Mouse (Mus musculus): ENCODE results near the gene Myo1a. TPM values are rescaled to one million over a fixed set of nuclear protein-coding genes. Genes with fewer than 3 reads are reported as not detected.
"Not testable (repeated sequence)": the region's sequence is repeated elsewhere in the genome, so short reads cannot be mapped to it uniquely, and the experiment has no call there.

Gene Myo1a
- polyA plus RNA-seq (2014; fragmentation: Nextera tagmentation; extraction: Ambion mirVana), result 0.37 and 0.76 TPM in 2 replicates

DNA sequence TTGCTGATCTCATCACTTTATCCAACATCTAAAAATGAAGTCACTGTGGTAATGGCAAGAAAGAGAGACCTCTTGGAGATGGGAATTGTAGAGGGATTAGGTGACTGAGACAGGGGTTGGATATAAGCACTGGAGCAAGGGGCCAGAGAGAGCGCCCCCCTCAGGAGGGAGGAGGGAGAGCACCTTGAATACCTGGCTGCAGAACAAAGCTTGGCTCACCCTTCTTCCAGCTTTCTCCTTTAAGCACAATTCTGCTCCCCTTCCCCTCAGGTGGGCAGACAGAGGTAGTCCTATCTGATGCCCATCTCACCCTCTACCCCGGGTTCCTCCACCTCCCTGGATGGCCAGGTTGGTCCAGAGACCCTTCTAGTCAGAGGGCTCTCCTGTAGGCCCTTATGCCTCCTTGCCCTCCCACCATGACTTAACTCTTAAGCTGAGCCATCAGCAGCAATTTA is at the start of gene Myo1a:
Myo1a (plus strand) TSS at position 405 of the 455 bp plus-strand sequence.
- WGBS, result 78% methylated on average over 2 of the region's 2 CpGs
- Histone ChIP-seq H3K27ac (no peak within 1 kb of the TSS), H3K4me1 (replicated peaks; ENCODE audit: control insufficient read depth, insufficient read depth, low read length) (no peaks in the 10 kb centered on the region), H3K36me3 (replicated peaks; ENCODE audit: control insufficient read depth, insufficient read depth) (no peaks in the 10 kb centered on the region), H3K9me3 (ENCODE audit: control insufficient read depth, low read length) (no peaks in the 10 kb centered on the region), H3K4me2 (replicated peaks) (no peak within 1 kb of the TSS), H3K27me3 (ENCODE audit: control insufficient read depth, insufficient read depth, low read length) (no peaks in the 10 kb centered on the region), H3K4me3 (replicated peaks; ENCODE audit: low read length) (no peak within 1 kb of the TSS), H3K9ac (no peak within 1 kb of the TSS)
- DNase-seq (ENCODE audit: low spot score), result no peak
- no peak for ATAC-seq (ENCODE audit: low FRiP score)

- H3K4me3 ChIP-seq (replicated peaks; ENCODE audit: low read length); H3K9me3 ChIP-seq (ENCODE audit: control insufficient read depth, low read length); H3K9ac ChIP-seq; H3K27ac ChIP-seq; H3K4me1 ChIP-seq (replicated peaks; ENCODE audit: control insufficient read depth, insufficient read depth, low read length); ATAC-seq (ENCODE audit: low FRiP score); DNase-seq (ENCODE audit: low spot score); H3K4me2 ChIP-seq (replicated peaks); H3K36me3 ChIP-seq (replicated peaks; ENCODE audit: control insufficient read depth, insufficient read depth): not testable (repeated sequence)
- WGBS, result 55% methylated on average over 6 of the region's 6 CpGs
- H3K27me3 ChIP-seq (ENCODE audit: control insufficient read depth, insufficient read depth, low read length), result peaks cover 22% of the 10 kb centered on the region
Measured at GRCm38 (mm10) chr10:127657617-127658016, 47.4 kb upstream of the Myo1a start.

DNA sequence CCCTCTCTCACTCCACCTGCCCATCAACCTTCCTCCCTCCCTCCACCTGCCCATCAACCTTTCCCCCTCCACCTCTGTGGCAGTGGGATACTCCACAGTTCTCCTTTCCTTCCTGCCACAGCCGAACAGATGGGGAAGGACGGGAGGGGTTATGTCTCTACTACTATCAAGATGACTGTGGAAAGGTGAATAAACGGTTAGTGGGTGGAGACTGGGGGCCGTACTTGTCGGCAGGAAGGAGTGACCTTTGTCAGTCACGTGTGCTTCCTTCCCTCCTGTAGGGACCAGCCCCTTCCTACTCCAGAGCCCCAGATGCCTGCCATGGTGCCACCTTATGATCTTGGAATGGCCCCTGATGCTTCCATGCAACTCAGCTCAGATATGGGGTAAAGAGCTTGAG is 46.9 kb upstream of the Myo1a start:
- 28% methylated on average over 6 of the region's 6 CpGs for WGBS
- H3K36me3 ChIP-seq (replicated peaks; ENCODE audit: control insufficient read depth, insufficient read depth), result no peaks in the 10 kb centered on the region
- DNase-seq (ENCODE audit: low spot score), result no peak
- no peak overlapping the region for H3K4me2 ChIP-seq (replicated peaks)
- H3K9me3 ChIP-seq (ENCODE audit: control insufficient read depth, low read length), result no peaks in the 10 kb centered on the region
- H3K4me3 ChIP-seq (replicated peaks; ENCODE audit: low read length), result no peak overlapping the region
- no peak for ATAC-seq (ENCODE audit: low FRiP score)
- H3K27me3 ChIP-seq (ENCODE audit: control insufficient read depth, insufficient read depth, low read length), result peaks cover 26% of the 10 kb centered on the region
- peaks cover 9% of the 10 kb centered on the region; the same call in 1 of the 2 replicates for H3K4me1 ChIP-seq (replicated peaks; ENCODE audit: control insufficient read depth, insufficient read depth, low read length)
- H3K9ac ChIP-seq, result no peak overlapping the region
- H3K27ac ChIP-seq, result no peak overlapping the region

DNA sequence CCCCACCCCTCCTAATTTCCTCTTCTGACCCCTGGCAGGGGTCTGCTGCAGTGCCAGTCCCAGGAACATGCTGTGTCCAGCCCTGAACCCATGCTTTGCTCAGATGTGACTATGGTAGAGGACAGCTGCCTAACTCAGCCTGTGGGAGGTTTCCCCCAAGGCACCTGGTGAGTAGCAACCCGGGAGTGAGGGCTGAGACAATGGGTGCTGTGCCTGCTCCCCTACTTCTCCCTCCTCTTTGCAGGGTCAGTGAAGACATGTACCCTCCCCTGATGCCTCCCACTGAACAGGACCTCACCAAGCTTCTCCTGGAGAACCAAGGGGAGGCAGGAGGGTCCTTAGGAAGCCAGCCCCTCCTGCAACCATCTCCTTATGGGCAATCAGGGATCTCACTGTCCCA is 45.4 kb upstream of the Myo1a start:
- peaks cover 9% of the 10 kb centered on the region; the same call in 1 of the 2 replicates for H3K4me1 ChIP-seq (replicated peaks; ENCODE audit: control insufficient read depth, insufficient read depth, low read length)
- H3K4me3 ChIP-seq (replicated peaks; ENCODE audit: low read length), result no peak overlapping the region
- DNase-seq (ENCODE audit: low spot score) (no peak), ATAC-seq (ENCODE audit: low FRiP score) (no peak)
- 50% methylated on average over 1 of the region's 1 CpGs for WGBS
- no peak overlapping the region for H3K9ac ChIP-seq
- no peak overlapping the region for H3K4me2 ChIP-seq (replicated peaks)
- no peak overlapping the region for H3K27ac ChIP-seq
- no peaks in the 10 kb centered on the region for H3K36me3 ChIP-seq (replicated peaks; ENCODE audit: control insufficient read depth, insufficient read depth)
- no peaks in the 10 kb centered on the region for H3K9me3 ChIP-seq (ENCODE audit: control insufficient read depth, low read length)
- peaks cover 41% of the 10 kb centered on the region for H3K27me3 ChIP-seq (ENCODE audit: control insufficient read depth, insufficient read depth, low read length)

DNA sequence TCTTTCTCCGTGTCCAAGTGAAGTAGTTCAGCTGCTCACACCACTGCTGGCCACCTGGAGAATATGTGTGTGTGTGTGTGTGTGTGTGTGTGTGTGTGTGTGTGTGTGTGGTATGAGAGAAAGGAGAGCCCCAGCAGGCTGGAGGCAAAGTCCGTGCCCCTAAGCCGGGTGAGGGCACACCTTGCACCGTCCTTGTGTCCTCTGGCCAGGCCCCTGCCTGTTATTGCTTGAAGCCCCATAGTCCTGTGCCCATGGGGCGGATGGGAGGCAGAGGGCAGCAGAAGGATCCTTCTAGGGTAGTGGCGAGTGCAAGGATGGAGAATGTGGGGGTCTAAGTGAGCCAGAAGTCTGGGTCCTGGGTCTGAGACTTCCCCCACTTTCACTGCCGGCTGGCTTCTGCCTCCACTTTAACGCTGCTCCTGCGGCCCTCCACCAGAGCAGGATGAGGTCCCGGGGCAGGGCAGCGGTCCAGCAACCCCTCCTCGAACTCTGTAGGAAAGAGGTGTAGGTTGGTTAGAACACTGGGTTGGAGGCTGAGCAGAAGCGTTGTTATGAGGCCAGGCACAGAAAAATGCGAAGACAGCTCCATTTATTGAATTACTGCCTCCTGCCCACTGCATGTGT is 43.6 kb upstream of the Myo1a start:
- DNase-seq (ENCODE audit: low spot score), result no peak
- WGBS, result 14% methylated on average over 14 of the region's 14 CpGs
- Histone ChIP-seq H3K4me1 (replicated peaks; ENCODE audit: control insufficient read depth, insufficient read depth, low read length) (peaks cover 15% of the 10 kb centered on the region), H3K4me3 (replicated peaks; ENCODE audit: low read length) (no peak overlapping the region), H3K27ac (no peak overlapping the region), H3K9ac (no peak overlapping the region), H3K36me3 (replicated peaks; ENCODE audit: control insufficient read depth, insufficient read depth) (no peaks in the 10 kb centered on the region), H3K4me2 (replicated peaks) (peak overlapping the region; percentile 29), H3K9me3 (ENCODE audit: control insufficient read depth, low read length) (no peaks in the 10 kb centered on the region), H3K27me3 (ENCODE audit: control insufficient read depth, insufficient read depth, low read length) (peaks cover 59% of the 10 kb centered on the region)
- ATAC-seq (ENCODE audit: low FRiP score), result no peak

DNA sequence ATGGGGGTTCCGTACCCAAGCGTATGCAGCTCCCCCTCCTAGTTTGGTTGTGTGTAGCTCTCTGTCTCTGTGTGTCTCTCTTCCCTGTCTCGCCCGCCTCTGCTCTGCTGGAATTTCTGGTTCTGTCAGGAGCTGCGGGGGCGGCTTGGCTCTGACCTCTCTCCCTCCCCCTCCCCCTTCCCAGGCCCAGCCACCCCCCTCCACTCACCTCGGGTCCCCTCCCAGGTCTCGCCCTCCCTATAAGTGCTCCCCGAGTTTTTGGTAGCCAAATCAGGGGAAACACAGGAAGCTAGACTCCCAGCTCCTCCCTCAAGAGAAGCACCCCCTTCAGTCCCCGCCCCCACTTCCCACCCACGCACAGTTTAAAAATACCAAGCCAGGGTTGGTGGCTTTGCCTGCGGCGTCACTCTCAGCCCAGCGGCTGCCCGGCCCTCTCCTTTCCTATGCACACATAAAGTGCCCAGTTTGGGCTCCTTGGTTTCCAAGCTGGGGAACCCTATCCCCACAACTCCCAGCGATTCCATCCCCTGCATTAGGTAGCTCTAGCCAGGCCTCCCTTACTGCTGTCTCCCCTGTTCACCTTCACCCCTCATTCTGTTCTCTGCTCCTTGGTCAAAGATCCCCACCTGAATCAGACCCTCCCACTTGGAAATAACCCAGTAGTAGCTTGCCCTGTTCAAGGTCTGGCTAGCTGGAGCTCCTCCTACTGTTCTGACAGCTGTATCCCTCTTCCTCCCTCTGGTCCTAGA is 42.9 kb upstream of the Myo1a start:
- Histone ChIP-seq H3K4me3 (replicated peaks; ENCODE audit: low read length) (no peak overlapping the region), H3K27ac (no peak overlapping the region), H3K4me2 (replicated peaks) (peak overlapping the region; percentile 29), H3K4me1 (replicated peaks; ENCODE audit: control insufficient read depth, insufficient read depth, low read length) (peaks cover 21% of the 10 kb centered on the region), H3K36me3 (replicated peaks; ENCODE audit: control insufficient read depth, insufficient read depth) (no peaks in the 10 kb centered on the region), H3K9me3 (ENCODE audit: control insufficient read depth, low read length) (no peaks in the 10 kb centered on the region), H3K27me3 (ENCODE audit: control insufficient read depth, insufficient read depth, low read length) (peaks cover 66% of the 10 kb centered on the region), H3K9ac (0 out of 2 replicates have a peak overlapping the region, but pooled peaks have one; percentile 13)
- ATAC-seq (ENCODE audit: low FRiP score) (peak; percentile 2; the same call in 1 of the 2 replicates), DNase-seq (ENCODE audit: low spot score) (no peak)
- 5% methylated on average over 14 of the region's 16 CpGs for WGBS

DNA sequence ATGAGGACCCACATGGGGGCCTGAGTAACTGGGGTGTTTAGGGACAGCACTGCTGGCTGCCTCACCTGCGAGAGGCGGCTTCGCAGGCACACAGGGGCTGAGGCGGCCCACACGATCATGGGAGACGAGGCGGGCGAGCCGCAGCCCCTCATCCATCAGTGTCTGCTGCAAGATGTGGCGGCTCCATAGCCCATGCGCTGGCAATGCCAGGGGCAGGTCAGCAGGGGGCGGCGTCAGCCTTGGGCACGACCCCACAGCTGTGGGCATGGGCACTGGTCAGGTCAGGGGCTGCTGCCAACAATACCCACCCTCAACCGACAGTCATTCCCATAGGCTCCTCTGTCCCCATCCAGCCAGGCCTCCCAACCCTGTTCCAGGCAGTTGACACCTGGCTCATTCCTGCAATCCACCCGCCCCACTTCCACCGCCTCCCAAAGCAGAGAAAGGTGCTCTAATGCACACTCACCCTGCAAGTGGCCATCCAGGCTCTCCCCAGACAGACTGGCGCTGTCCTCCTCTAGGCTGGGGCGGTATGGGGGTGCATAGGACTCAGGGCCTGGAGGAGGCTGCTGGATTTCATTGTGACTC is 42.2 kb upstream of the Myo1a start:
- ATAC-seq (ENCODE audit: low FRiP score) (peak; percentile 4; the same call in 1 of the 2 replicates), DNase-seq (ENCODE audit: low spot score) (no peak)
- Histone ChIP-seq H3K27me3 (ENCODE audit: control insufficient read depth, insufficient read depth, low read length) (peaks cover 73% of the 10 kb centered on the region), H3K4me3 (replicated peaks; ENCODE audit: low read length) (no peak overlapping the region), H3K4me2 (replicated peaks) (peak overlapping the region; percentile 29), H3K9me3 (ENCODE audit: control insufficient read depth, low read length) (no peaks in the 10 kb centered on the region), H3K9ac (0 out of 2 replicates have a peak overlapping the region, but pooled peaks have one; percentile 13), H3K27ac (no peak overlapping the region), H3K36me3 (replicated peaks; ENCODE audit: control insufficient read depth, insufficient read depth) (no peaks in the 10 kb centered on the region), H3K4me1 (replicated peaks; ENCODE audit: control insufficient read depth, insufficient read depth, low read length) (peaks cover 21% of the 10 kb centered on the region)
- 17% methylated on average over 19 of the region's 19 CpGs for WGBS

GRCm38 (mm10) chr10:127663590-127663989 is 41.4 kb upstream of the Myo1a start:
- Histone ChIP-seq H3K36me3 (replicated peaks; ENCODE audit: control insufficient read depth, insufficient read depth) (no peaks in the 10 kb centered on the region), H3K9me3 (ENCODE audit: control insufficient read depth, low read length) (no peaks in the 10 kb centered on the region), H3K9ac (no peak overlapping the region), H3K4me1 (replicated peaks; ENCODE audit: control insufficient read depth, insufficient read depth, low read length) (peaks cover 29% of the 10 kb centered on the region), H3K27ac (no peak overlapping the region), H3K4me3 (replicated peaks; ENCODE audit: low read length) (no peak overlapping the region), H3K4me2 (replicated peaks) (no peak overlapping the region), H3K27me3 (ENCODE audit: control insufficient read depth, insufficient read depth, low read length) (peaks cover 80% of the 10 kb centered on the region)
- WGBS, result 21% methylated on average over 5 of the region's 5 CpGs
- ATAC-seq (ENCODE audit: low FRiP score), result no peak
- no peak for DNase-seq (ENCODE audit: low spot score)

DNA sequence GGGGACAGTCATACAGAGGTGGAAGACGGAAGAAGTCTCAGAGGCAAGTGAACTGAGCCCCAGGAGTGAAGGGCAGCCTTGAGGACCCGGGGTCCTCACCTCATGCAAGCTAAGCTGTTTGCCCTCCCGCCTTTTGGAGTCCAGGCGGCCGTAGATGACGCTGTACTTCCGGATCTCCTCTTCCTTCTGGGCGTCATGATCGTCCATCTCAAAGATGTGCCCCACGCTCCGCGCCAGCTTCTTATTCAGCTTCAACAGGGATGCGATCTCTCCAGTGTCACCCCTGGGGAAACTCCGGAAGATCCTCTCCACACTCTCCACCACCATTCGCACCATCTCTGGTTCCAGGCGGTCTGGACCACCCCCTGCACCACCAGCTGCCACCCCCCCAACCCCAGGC is 40.8 kb upstream of the Myo1a start:
- no peak overlapping the region for H3K9ac ChIP-seq
- no peak for ATAC-seq (ENCODE audit: low FRiP score)
- peaks cover 31% of the 10 kb centered on the region for H3K4me1 ChIP-seq (replicated peaks; ENCODE audit: control insufficient read depth, insufficient read depth, low read length)
- H3K27me3 ChIP-seq (ENCODE audit: control insufficient read depth, insufficient read depth, low read length), result peaks cover 85% of the 10 kb centered on the region
- H3K36me3 ChIP-seq (replicated peaks; ENCODE audit: control insufficient read depth, insufficient read depth), result no peaks in the 10 kb centered on the region
- H3K4me2 ChIP-seq (replicated peaks), result peak overlapping the region; percentile 65
- no peak overlapping the region for H3K27ac ChIP-seq
- no peak overlapping the region for H3K4me3 ChIP-seq (replicated peaks; ENCODE audit: low read length)
- DNase-seq (ENCODE audit: low spot score), result no peak
- no peaks in the 10 kb centered on the region for H3K9me3 ChIP-seq (ENCODE audit: control insufficient read depth, low read length)
- 10% methylated on average over 16 of the region's 16 CpGs for WGBS
